Mouse (Mus musculus) frontal cortex, adult 2 months (tissue): Measurements from ENCODE around the gene Nfkbib. TPM values are rescaled to one million over a fixed set of nuclear protein-coding genes. Genes with fewer than 3 reads are reported as not detected.

Source experiments
- DNase-seq, 2 experiments: peaks; one replicate each; pipeline ENCODE4 v3.0.0; 2022; ENCODE audit warnings: low spot score in 1 of 2; ENCODE audit errors: extremely low spot score in 1 of 2
- polyA plus RNA-seq: library from polyadenylated mRNA; depleted of rRNA; stranded (reverse); fragments of >200 nt; gene quantifications from 2 replicates; pipeline ENCODE4 v1.2.3, GENCODE M21; 2012

Nfkbib gene
- polyA plus RNA-seq, 1 experiment = 30.1 TPM

DNA sequence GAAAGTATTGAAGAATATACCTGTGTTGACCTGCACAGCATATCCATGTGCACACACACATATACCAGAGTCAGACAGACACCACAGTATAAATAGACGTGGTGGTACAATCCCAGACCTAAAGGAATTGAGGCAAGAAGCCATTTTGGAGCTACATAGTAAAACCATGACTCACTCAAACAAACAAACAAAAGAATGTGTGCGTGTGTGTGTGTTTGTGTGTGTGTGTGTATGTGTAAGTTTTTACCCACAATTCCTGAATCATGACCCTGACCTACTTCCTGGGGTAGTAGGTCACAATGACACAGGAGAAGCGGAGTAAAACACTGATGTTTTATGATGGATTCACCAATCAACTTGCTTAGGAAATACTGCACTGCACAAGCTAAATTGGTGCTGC, 34.1 kb upstream of the Nfkbib start:
- DNase-seq = no peak

DNA sequence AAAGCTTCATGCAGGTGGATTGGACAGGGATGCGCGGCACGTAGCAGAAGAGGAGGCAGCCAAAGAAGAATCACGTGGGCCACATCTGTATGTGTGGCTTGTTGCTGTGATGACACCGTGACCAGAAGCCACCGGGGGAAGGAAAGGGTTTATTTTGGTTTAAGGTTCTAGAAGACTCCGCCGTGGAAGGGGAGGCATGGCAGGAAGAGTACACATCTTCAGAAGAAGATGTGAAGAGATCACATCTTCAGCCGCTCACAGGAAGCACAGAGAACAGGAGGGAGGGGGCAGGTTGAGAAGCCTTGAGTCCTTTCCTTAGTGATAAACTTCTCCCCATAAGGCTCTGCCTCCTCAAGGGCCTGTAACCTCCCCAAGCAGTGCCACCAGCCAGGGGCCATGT, 32.7 kb upstream of the Nfkbib start:
- DNase-seq = no peak

DNA sequence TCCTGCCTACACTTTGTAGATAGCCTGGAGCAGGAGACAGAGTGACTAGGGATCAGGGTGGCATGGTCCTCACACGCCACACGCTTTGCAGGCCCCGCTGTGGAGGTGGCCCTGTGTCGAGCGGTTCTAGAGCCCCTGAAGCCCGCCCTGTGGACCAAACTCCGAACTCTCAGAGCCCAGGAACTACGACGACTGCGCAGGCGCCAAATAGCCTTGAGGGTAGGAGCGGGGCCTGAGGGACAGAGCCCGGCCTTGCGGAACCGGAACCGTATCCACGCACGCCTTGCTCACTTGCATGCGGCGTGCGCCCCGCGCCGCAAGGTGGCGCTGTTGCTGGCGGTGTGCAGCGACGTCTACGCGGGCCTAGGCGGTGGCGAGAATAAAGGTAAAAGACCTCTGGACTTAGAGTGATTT, 29.3 kb upstream of the Nfkbib start:
- DNase-seq = peak in 1 of 2 experiments; percentile 82

DNA sequence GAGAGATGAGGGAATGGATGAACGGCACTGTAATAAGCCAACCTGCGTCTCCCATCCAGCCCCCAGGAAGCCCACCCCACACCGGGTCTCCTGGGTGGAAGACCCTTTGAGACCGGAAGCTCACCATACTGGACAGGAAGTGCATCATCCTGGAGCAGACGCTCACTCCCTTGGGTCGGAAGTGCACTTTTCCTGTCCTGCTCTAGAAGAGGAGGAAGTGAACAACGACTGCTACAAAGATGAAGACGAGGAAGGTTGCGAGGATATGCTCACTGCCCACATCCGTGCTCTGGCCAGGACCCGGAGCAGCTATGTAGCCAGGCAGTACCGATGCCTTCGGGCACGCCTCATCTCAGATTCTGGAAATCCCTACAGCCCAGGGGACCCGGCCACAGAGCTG, 28.5 kb upstream of the Nfkbib start:
- no peak for DNase-seq

DNA sequence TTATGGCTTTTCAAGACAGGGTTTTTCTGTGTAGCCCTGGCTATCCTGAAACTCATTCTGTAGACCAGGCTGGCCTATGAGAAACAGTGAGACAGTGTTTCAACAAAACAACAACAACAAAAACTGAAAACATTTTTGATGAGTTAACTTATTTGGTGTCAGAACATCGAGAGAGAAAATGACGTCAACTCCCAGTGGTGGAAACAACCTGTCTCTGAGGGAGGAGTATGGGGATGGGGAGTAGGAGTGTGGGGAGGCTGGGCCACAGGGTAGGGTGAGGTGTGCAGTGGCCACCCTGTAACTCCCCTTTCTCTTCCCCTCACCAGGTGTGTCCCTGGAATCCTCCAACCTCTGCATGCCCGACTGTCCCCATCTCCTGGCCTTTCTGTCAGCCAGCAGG, 27.2 kb upstream of the Nfkbib start:
- DNase-seq = no peak

DNA sequence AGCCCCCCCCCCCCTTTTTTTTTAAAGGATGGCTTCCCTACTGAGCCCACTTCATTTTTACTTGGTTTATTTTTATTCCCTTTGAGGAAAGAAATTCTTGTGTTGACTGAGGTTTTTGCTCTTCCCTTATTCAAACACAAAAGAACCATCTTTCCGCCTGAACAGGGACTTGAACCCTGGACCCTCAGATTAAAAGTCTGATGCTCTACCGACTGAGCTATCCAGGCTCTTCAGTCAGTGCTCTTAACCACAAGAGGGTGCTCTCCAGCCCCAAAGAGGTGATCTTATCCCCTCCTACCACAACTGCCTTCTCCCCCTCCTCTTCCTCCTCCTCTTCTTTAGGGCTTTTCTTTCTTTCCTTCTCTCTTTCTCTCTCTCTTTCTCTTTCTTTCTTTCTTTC, 26.5 kb upstream of the Nfkbib start:
- peak in 1 of 2 experiments; percentile 50 for DNase-seq

DNA sequence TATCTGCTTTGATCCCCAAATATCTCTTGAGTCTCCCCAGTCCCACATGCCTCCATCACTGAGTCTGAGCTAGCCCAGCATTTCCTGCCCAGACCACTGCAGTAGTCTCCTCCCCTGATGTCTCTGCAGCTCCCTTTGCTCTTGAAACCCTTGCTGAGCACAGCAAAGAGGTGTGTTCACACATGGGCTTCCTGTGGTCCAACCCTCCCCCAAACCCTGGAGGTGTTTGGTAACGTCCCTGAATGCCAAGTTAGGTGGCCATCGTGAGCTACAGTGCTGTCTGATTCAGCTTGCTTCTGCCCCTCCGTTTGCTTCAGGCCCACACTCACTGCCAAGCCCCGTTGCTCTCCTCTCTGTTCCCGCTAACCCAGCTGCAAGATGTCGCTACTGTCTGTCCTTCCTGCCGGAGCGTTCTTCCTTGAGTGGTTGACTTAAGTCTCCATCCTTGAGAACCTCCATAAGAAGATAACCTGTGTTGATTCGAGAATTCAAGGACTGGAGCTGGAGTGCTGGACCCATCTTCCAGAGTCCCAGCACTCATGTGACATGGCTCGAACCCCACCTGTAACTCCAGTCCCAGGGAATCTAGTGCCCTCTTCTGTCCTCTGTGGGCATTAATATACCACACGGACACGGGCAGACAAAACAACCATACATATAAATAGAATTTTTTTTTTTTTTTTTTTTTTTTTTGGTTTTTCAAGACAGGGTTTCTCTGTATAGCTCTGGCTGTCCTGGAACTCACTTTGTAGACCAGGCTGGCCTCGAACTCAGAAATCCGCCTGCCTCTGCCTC, 25.3 kb upstream of the Nfkbib start:
- no peak for DNase-seq

DNA sequence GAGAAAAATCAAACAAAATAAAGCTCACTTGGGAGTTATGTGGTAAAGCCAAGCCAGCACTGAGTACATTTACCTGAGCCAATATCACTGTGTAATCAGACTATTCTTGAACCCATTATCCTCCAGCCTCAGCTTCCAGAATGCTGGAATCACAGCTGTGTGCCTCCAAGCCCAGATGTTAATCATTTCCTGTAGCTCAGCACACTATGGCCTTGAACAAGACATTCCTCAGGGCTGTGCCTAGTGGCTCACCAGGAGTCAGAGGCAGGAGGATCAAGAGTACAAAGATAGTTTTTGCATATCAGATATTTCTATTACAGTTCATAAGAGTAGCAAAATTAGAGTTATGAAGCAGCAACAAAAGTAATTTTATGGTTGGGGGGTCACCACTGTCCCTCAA, 24.4 kb upstream of the Nfkbib start:
- DNase-seq = no peak

DNA sequence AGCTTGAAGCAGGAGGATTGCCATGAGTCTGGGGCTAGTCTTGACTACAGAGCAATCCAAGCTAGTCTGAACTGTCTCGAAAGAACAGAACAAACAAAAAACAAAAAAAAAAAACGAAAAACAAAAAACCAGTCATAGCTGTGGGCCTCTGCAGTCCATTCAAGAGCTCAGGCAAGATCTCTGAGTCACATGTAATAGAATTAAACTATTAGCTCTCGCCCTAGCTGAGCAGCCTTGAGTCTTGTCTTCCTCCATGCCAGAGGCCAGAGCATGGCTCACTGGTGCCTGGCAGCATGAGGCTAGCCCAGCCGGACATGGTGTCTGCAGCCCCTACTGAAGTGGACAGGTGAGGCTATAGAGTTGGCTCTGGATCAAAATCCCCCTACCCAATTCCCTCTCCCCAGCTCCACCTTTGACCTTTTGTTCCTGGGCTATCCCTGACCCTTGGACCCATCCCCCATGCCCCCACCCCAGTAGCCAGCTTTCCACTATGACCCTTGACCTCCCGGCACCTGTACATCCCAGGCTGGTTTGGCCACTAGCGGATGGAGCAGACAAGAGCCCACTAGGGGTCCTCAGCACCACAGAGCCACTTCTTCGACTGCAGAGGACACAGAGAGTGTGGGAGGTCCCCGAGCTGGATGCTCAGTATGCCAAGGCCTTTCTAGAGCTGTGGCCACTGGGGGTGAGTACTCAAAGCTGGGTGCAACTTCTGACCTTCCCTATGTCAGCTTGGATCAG, 22.9 kb upstream of the Nfkbib start:
- no peak for DNase-seq

DNA sequence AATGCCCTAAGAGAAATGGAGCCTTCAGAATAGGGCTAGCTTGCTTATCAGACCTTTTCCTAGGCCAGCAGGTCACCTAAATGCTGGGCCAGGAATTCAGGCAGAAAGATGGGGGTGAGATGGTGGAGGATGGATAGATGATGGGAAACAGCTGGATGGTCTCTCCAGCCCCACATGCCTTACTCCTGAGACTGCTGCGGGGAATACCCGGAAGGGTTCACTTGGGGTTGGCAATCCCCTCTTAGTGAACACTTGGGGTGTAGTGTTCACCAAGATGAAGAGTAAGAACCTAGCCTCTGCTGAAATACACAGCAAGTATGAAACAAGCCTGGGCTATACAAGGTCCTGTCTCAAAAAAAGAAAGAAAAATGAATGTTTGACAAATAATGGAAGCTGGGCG, 21.9 kb upstream of the Nfkbib start:
- no peak for DNase-seq

DNA sequence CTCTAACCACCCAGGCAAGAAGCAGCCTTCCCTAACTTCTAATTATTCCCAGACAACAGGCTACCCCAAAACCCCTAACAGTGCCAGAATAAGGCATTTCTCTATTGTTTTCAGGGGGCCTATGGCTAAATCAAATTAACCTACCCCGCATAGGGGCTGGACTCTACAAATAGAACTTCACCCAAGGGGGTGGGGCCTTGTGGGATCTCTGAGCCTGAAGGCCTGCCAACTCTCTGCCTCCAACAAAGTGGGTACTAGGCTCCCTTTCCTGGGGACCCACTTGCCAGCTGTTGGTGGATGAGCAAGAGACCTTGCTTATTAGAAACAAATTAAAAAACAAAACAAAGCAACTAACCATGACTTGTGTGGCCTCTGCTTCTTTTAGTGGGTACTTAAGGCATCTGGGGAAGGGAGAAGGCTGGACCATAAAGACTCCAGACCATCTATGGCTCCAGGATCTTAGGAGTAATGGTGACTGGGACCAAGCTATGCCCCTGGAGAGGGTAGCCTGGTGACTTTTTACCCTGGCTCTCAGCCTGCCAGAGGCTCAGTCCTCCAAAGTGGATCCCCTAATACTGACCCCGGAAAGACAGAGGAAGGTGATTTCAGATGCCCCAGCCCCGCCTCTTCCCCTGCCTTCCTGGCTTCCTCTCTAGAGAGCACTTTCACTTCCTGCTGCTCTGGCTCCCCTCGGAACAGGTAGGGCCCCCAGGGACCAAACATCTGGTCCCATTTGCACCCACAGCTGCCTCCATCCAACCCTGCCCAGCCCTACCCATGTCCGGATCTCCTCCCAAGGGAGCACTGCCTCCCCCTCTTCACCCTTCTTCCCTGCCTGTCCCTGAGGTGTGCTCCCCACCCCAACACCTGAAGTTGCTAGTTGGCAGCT, 21.2 kb upstream of the Nfkbib start, which contains the start of gene Rinl:
Rinl (plus strand) TSS at position 663 of the 889 bp plus-strand sequence.
- DNase-seq = no peak

DNA sequence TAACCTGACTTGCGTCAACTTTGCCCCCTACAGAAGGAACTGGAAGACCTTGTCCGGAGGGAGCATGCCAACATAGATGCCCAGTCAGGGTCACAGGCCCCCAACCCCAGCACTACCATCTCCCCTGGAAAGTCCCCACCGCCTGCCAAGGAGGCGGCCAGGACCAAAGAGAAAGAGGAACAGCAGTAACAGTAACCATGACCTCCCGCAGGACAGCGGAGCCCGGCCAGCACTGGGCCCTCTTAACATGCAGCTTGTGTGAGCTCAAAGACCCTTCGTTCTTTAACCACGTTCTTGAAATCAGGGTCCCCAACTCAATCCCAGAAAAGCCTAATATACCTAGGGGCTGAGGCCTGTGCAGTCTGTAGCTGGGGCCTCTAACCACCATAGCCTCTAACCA, 20.6 kb upstream of the Nfkbib start:
- no peak for DNase-seq

DNA sequence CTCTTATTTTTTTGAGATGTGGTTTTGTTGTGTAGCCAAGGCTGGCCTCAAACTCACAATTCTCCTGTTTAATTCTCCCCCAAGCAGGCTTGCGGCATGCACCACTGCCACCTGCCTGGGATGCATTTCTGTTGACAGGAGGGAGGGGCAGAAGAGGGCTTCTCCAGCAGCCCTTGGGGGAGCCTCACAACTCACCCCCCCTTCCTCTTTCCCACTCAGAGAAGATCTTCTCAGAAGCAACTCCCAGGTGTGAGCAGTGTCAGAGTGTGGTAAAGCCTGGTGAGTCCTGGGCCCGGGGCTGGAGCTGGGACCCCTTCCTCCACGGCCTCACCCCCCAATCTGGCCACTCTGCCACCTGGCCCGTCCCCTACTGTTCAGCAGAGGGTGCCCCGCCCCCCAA, 17.8 kb upstream of the Nfkbib start:
- no peak for DNase-seq

DNA sequence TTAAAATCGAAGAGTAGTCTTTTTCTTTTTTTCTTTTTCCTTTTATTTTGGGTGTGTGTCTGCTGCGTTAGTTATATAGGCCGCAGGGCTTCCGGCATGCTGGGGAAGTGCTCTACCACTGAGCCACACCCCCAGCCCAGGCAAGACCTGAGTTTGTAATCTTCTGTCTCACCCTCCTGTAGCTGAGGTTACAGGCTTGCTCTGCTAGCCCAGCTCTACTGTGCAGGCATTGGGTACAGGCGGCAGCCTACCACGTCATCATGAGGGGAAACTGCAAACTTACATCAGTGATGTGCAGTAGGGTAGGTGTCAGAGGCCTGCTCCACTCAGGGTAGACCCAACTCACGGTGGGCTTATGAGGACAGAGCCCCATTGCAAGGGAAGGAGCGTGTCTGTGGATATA, 13.9 kb upstream of the Nfkbib start:
- no peak for DNase-seq

DNA sequence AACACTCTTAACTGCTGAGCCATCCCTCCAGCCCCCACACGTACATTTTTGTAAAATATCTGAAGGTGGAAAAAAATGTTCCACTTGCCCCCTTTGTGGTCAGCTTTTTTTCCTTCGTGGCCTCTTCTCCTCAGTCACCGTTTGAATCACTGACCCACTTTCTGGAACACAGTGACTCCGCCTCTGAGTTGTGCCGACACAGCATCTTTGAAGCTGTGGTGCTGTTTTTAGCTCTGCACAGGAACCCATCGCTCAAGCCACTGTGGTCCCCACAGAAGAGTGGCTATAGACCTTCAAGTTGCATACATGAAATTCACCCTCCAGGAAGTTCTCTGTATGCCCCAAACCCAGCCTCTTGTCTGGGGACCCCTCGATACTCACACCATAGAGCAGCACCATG, 13.5 kb upstream of the Nfkbib start:
- peak in 1 of 2 experiments; percentile 65 for DNase-seq

DNA sequence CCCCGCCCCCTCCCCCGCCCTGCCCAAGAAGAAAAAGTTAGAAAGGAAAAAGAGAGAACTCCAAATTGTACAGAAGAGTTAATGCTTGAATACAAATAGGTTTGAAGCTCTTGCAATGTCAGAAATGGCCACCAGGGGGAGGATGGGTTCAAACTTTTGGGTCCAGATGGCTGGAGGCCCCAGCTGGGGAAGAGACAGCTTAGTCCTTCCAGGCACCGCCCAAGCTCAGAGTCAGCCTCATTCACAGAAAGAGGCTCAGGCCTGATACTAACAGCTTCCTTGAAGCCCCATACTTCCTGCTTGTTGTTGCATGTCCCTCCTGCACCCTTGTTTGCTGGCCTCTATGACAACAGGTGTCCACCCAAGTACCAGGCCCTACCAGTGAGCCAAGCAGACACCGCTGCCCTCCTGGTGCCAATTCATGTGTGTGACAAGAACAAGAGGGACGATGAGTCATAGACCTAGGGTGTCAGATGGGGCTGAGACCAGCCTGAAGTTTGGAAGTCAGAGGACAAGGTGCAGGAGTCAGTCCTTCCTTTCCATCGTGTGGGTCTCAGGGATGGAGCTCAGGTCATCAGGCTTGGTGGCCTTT, 12.9 kb upstream of the Nfkbib start:
- DNase-seq = peak; percentile 78 to 97

DNA sequence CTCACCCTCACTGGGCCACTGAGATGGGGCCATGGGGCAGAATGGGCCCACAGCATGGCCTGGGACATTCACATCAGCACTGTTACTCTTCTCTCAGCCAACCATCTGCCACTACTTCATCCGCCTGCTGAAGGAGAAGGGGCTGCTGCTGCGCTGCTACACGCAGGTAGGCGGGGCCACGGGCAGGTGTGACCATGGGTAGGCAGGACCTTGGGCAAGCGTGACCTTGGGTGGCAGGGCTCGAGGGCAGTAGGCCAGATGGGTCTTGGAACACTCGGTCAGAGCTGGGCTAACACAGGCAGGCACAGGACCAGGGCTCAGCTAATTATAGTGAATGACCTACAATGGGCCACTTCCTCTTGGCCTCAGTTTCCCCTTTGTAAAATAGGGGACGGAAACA, 11.5 kb upstream of the Nfkbib start:
- no peak for DNase-seq

DNA sequence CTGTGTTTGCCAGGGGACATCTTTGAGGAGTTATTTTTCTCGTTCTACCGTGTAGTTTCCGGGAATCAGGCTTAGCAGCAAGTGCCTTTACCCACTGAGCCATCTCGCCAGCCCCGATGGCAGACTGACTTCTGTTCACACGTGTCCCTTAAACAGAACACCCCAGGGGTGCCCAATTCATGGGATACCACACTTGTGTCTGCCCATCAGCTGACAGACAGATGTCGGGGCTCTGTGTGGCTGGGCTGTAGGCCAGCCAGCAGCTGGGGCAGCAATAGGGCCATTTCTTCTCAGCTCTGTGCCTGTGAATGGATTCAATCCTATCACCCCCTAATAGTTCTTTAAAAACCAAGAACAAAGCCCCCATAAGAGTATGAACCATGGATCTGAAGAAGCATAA, 7.8 kb upstream of the Nfkbib start:
- DNase-seq = no peak

DNA sequence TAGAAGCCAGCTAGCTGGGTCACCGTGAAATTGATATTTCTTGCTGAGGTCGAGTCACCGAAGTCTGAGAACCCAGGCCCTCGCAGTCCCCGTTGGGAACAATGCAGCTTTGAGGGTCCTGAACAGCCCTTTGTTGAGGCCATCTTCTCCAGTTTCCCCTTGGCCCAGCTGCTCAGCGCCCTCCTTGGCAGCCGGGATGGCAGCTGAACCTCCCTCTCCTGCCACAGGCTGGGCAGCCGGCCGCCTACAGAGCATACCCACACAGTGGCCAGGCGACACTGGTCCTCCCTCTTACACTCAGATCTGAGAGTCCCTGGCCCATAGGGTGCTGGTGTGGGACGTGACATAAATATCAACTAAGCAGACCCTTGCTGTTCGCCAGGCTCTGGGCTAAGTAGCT, 6.9 kb upstream of the Nfkbib start:
- peak in 1 of 2 experiments; percentile 28 for DNase-seq

DNA sequence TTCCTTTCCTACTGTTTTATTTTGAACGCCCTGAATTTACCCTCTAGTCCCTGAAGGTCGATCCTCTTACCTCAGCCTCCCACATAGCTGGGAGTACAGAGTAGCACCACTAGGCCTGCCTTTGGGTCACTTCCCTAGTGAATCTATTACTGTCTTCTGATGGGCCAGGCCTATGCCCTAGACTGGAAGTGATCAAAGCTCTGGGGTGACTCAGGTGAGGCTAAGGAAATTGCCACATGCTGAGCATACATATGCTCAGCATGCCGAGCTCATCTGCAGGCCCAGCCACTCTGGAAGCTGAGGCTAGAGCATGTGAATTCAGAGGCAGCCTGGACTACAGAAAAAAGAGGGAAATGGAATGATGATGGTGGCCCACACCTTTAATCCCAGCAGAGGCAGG, 5.9 kb upstream of the Nfkbib start:
- no peak for DNase-seq

DNA sequence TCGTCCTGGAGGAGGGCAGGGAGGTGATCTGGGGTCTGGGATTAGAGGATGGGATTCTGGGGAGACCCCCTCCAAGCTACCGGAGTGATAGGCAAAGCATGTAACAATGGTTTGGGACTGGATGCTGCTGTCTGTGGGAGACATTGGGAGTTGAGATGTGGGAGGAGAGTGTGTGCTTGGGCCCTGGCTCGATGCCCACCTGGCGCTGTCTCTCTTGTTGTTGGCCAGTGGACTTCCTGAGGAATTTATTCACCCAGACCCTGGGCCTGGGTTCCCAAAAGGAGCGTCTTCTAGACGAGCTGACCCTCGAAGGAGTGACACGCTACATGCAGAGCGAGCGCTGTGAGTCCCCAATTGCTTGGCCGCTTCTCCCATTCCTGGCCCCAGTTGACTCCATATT, 4.6 kb upstream of the Nfkbib start:
- no peak for DNase-seq
